Comparison of ENCODE assay signal across 7 mouse cellular contexts in genomic region chr1:59613795-59614194, GRCm38 (mm10). TPM values are rescaled to one million over a fixed set of nuclear protein-coding genes. Genes with fewer than 3 reads are reported as not detected.
A peak's percentile ranks its signal among the peaks of the same experiment; 100 is the strongest.
DNase-seq lines count a peak whose midpoint lies in the region; ATAC-seq and TF ChIP-seq lines count a peak whose summit lies in the region.

No protein-coding gene starts in this region.

- no peak for TF ChIP-seq POLR2A in MEL (IDR thresholded peaks at IDR 0.05; ENCODE audit: control insufficient read depth in 1 of 2, insufficient read depth in 1 of 2, low read depth in 1 of 2, low read length in 2 of 2, poor library complexity in 1 of 2)

- H3K79me2 ChIP-seq in MEL (ENCODE audit: control insufficient read depth, insufficient read depth, low read length, poor library complexity) = no peaks in the 10 kb centered on the region

- intact Hi-C loops in gastrocnemius, postnatal 14 days (cut with DNase I; ENCODE audit: low total_unique reads) = no loop called here

- TF ChIP-seq EP300 in MEL (IDR thresholded peaks at IDR 0.05; ENCODE audit: low read depth in 1 of 2, low read length in 2 of 2) = no peak
- TF ChIP-seq EP300 in liver, embryonic 14.5 days (IDR thresholded peaks at IDR 0.05; ENCODE audit: low read depth) = no peak

- no peak overlapping the region; the same call in 1 of the 2 replicates for H3K9ac ChIP-seq in MEL (ENCODE audit: control insufficient read depth, low read depth, low read length, poor library complexity, severe bottlenecking)
- H3K9ac ChIP-seq in liver, embryonic 14.5 days (replicated peaks) = no peak overlapping the region

- peak; percentile 74 for TF ChIP-seq CTCF in layer of hippocampus, adult 2 months (conservative IDR thresholded peaks at IDR 0.05)
- TF ChIP-seq CTCF in MEL (IDR thresholded peaks at IDR 0.05 in 2 of 3, conservative IDR thresholded peaks at IDR 0.05 in 1 of 3; ENCODE audit: control insufficient read depth in 1 of 3, insufficient read depth in 1 of 3, low read depth in 2 of 3, low read length in 3 of 3, poor library complexity in 1 of 3, severe bottlenecking in 1 of 3) = peak; percentile 87 to 97 (median 89)
- TF ChIP-seq CTCF in liver, embryonic 14.5 days (IDR thresholded peaks at IDR 0.05; ENCODE audit: low read depth) = peak; percentile 83

- 0 out of 4 replicates have a peak, but pooled peaks cover 0 to 2% of the 10 kb centered on the region in 2 experiments for H3K4me1 ChIP-seq in MEL (ENCODE audit: control insufficient read depth in 1 of 2, insufficient read depth in 2 of 2, low read length in 2 of 2)
- H3K4me1 ChIP-seq in liver, embryonic 14.5 days (replicated peaks; ENCODE audit: control insufficient read depth in 2 of 2, insufficient read depth in 2 of 2, low read length in 1 of 2) = no peaks in the 10 kb centered on the region

- no peak for ATAC-seq in liver, embryonic 14.5 days (ENCODE audit: insufficient read depth)

- no peak overlapping the region for H3K4me3 ChIP-seq in layer of hippocampus, adult 2 months
- no peak overlapping the region for H3K4me3 ChIP-seq in MEL (ENCODE audit: control insufficient read depth in 1 of 2, insufficient read depth in 1 of 2, low read depth in 2 of 2, low read length in 2 of 2)
- no peak overlapping the region for H3K4me3 ChIP-seq in liver, embryonic 14.5 days (ENCODE audit: insufficient read depth in 1 of 2, low read depth in 2 of 2, low read length in 2 of 2)

- no peaks in the 10 kb centered on the region for H3K36me3 ChIP-seq in MEL (ENCODE audit: control insufficient read depth in 1 of 2, insufficient read depth in 2 of 2, low read length in 2 of 2)
- no peaks in the 10 kb centered on the region for H3K36me3 ChIP-seq in liver, embryonic 14.5 days (replicated peaks; ENCODE audit: control insufficient read depth, insufficient read depth, low read depth)

- no peak overlapping the region for H3K27ac ChIP-seq in layer of hippocampus, adult 2 months
- H3K27ac ChIP-seq in MEL (ENCODE audit: control insufficient read depth, low read depth, low read length) = no peak overlapping the region
- no peak overlapping the region for H3K27ac ChIP-seq in liver, embryonic 14.5 days

- DNase-seq in layer of hippocampus, adult 2 months (ENCODE audit: low spot score in 2 of 2) = peak in 1 of 2 experiments; percentile 42
- DNase-seq in layer of hippocampus, postnatal 36 days = no peak
- peak; percentile 84 for DNase-seq in MEL (ENCODE audit: low read depth, low spot score)
- peak; percentile 8 for DNase-seq in c-Kit-negative CD71-positive TER-119-positive erythroid progenitor cells, embryonic 14.5 days (ENCODE audit: low read depth, low spot score)
- peak; percentile 72 for DNase-seq in gastrocnemius, postnatal 14 days
- DNase-seq in liver, embryonic 14.5 days (ENCODE audit: low read depth in 3 of 3, low spot score in 3 of 3) = peak; percentile 35 to 42 (median 41)
- DNase-seq in right cerebral cortex, postnatal 4 days = peak; percentile 59

- no peak overlapping the region for H3K4me2 ChIP-seq in liver, embryonic 14.5 days (ENCODE audit: low read depth)

- H3K27me3 ChIP-seq in MEL (ENCODE audit: control insufficient read depth in 1 of 2, insufficient read depth in 2 of 2, low read length in 2 of 2) = no peaks in the 10 kb centered on the region
- no peaks in the 10 kb centered on the region for H3K27me3 ChIP-seq in liver, embryonic 14.5 days (ENCODE audit: control insufficient read depth, insufficient read depth, low read length)

- WGBS in liver, embryonic 14.5 days (ENCODE audit: insufficient replicate concordance) = 41% methylated on average over 6 of the region's 6 CpGs

- TF ChIP-seq RAD21 in MEL (IDR thresholded peaks at IDR 0.05; ENCODE audit: low read depth, low read length) = peak; percentile 58

- H3K9me3 ChIP-seq in MEL (replicated peaks; ENCODE audit: insufficient read depth, low read length) = no peaks in the 10 kb centered on the region
- H3K9me3 ChIP-seq in liver, embryonic 14.5 days (ENCODE audit: control insufficient read depth, low read length) = no peaks in the 10 kb centered on the region

TF ChIP-seq in MEL, 35 proteins besides CTCF, POLR2A, EP300 and RAD21:
- TF ChIP-seq GABPA (IDR thresholded peaks at IDR 0.05; ENCODE audit: low read depth, low read length) (no peak), MAFK (IDR thresholded peaks at IDR 0.05; ENCODE audit: borderline replicate concordance, low read depth, low read length) (no peak), HCFC1 (IDR thresholded peaks at IDR 0.05; ENCODE audit: low read depth, low read length) (no peak), MAX (IDR thresholded peaks at IDR 0.05; ENCODE audit: low read length) (no peak), NELFE (IDR thresholded peaks at IDR 0.05; ENCODE audit: low read depth, low read length) (no peak), POLR2AphosphoS5 (IDR thresholded peaks at IDR 0.05; ENCODE audit: borderline replicate concordance, low read depth, low read length) (no peak), NRF1 (IDR thresholded peaks at IDR 0.05; ENCODE audit: insufficient read depth, low read depth, low read length, poor library complexity, severe bottlenecking) (peak; percentile 75), SMC3 (IDR thresholded peaks at IDR 0.05; ENCODE audit: low read depth, low read length) (peak; percentile 69), ZC3H11A (IDR thresholded peaks at IDR 0.05; ENCODE audit: low read depth, low read length) (peak; percentile 31; the same call in 1 of the 2 replicates), RCOR1 (IDR thresholded peaks at IDR 0.05; ENCODE audit: low read depth, low read length) (no peak), ZNF384 (IDR thresholded peaks at IDR 0.05; ENCODE audit: low read depth, low read length) (no peak), TCF12 (IDR thresholded peaks at IDR 0.05; ENCODE audit: low read depth, low read length) (no peak)

RNA-seq across cellular contexts. Expression of gene Sumo1, which starts 56.8 kb away (rescaled TPM):
- total RNA-seq in layer of hippocampus, adult 2 months (2021) = 100 to 1,000 TPM; 117 to 120 TPM
- total RNA-seq in layer of hippocampus, postnatal 36 days (2021) = 100 to 1,000 TPM; 120 to 126 TPM
- total RNA-seq in MEL (2012; rRNA removed) = 129 and 143 TPM in 2 replicates
- 100 to 1,000 TPM in 1 of 2 experiments, not detected in 1; 131 TPM for polyA plus RNA-seq in MEL (2012; ENCODE audit: insufficient read depth in 1 of 2, insufficient read length in 2 of 2, low read depth in 1 of 2, low replicate concordance in 2 of 2, missing spikeins in 1 of 2)
- total RNA-seq in gastrocnemius, postnatal 14 days (2021) = 10 to 100 TPM; 54.3 to 61.5 TPM
- 29.6 and 42.5 TPM in 2 replicates for polyA plus RNA-seq in liver, embryonic 14.5 days (2012; rRNA removed)
- 152 and 153 TPM in 2 replicates for polyA plus RNA-seq in liver, embryonic 14.5 days (2014; fragmentation: Nextera tagmentation; extraction: Ambion mirVana)

Comparison
In these comparisons a context has a peak if more than half of its experiments do, and no peak if none do; other contexts are left out.
1. DNase-seq: peak in MEL (single experiment), c-Kit-negative CD71-positive TER-119-positive erythroid progenitor cells, embryonic 14.5 days (single experiment), gastrocnemius, postnatal 14 days (single experiment), liver, embryonic 14.5 days (3 of 3) and right cerebral cortex, postnatal 4 days (single experiment); none in layer of hippocampus, postnatal 36 days (0 of 2).
2. Peak in every context shown above with its lines, with median percentiles within 50 percentile points of each other: CTCF ChIP-seq.